Mouse (Mus musculus): ENCODE results near the gene Stoml1. TPM values are rescaled to one million over a fixed set of nuclear protein-coding genes. Genes with fewer than 3 reads are reported as not detected.

Stoml1 gene
- 51.7 and 95.7 TPM in 2 replicates for total RNA-seq (2012; rRNA removed)

GRCm38 (mm10) chr9:58253033-58253804, at the start of gene Stoml1:
Gene Stoml1, plus strand, starts transcription at chr9:58253164.
- in situ Hi-C loops (cut with MboI; ENCODE audit: low sequenced_read_pairs in 2 of 2, unreplicated experiment in 2 of 2), result no loop called here
- Histone ChIP-seq H3K4me3 (ENCODE audit: insufficient read depth in 1 of 2, low read depth in 1 of 2, low read length in 2 of 2, poor library complexity in 1 of 2, severe bottlenecking in 1 of 2) (peak within 1 kb of the TSS; percentile 80 to 95), H3K9me3 (ENCODE audit: control insufficient read depth, insufficient read depth, low read depth, low read length) (no peaks in the 10 kb centered on the region), H3K4me1 (ENCODE audit: control insufficient read depth in 2 of 2, insufficient read depth in 2 of 2, low read length in 2 of 2, poor library complexity in 1 of 2) (peaks cover 16 to 22% of the 10 kb centered on the region in 2 experiments), H3K27ac (ENCODE audit: insufficient read depth, low read depth, low read length, poor library complexity, severe bottlenecking) (peak within 1 kb of the TSS; percentile 63), H3K36me3 (ENCODE audit: control insufficient read depth, insufficient read depth, low read length, poor library complexity, severe bottlenecking) (peaks cover 21% of the 10 kb centered on the region), H3K9ac (ENCODE audit: insufficient read depth, low read depth, low read length, poor library complexity, severe bottlenecking) (peak within 1 kb of the TSS; percentile 80)
- peak; percentile 95 for DNase-seq (ENCODE audit: low read depth, low spot score)
- TF ChIP-seq HCFC1 (IDR thresholded peaks at IDR 0.05; ENCODE audit: borderline replicate concordance, insufficient read depth, low read length) (peak; percentile 77; the same call in 1 of the 2 replicates), CHD2 (IDR thresholded peaks at IDR 0.05; ENCODE audit: low read depth, low read length) (no peak), ZC3H11A (IDR thresholded peaks at IDR 0.05; ENCODE audit: borderline replicate concordance, low read depth, low read length) (no peak), ZNF384 (IDR thresholded peaks at IDR 0.05; ENCODE audit: low read depth, low read length) (no peak), MAFK (IDR thresholded peaks at IDR 0.05; ENCODE audit: insufficient read depth, low read depth, low read length) (0 out of 2 replicates have a peak, but pooled peaks have one; percentile 25)

GRCm38 (mm10) chr9:58203516-58204447, 49.2 kb upstream of the Stoml1 start, which contains the start of the genes Islr and Islr2:
Gene Islr, minus strand, starts transcription at chr9:58204306.
Gene Islr2, minus strand, starts transcription at chr9:58204319.
- peaks cover 4 to 27% of the 10 kb centered on the region in 2 experiments; a peak in 1 of 4 replicates for H3K4me1 ChIP-seq (ENCODE audit: control insufficient read depth in 2 of 2, insufficient read depth in 2 of 2, low read length in 2 of 2, poor library complexity in 1 of 2)
- TF ChIP-seq CHD2 (IDR thresholded peaks at IDR 0.05; ENCODE audit: low read depth, low read length) (0 out of 2 replicates have a peak, but pooled peaks have one; percentile 22), HCFC1 (IDR thresholded peaks at IDR 0.05; ENCODE audit: borderline replicate concordance, insufficient read depth, low read length) (no peak)
- peak; percentile 69 for DNase-seq (ENCODE audit: low read depth, low spot score)
- in situ Hi-C loops (cut with MboI; ENCODE audit: low sequenced_read_pairs in 2 of 2, unreplicated experiment in 2 of 2), result loop anchor here (5.0 to 25.0 kb wide), 2 partner anchors 166 to 341 kb away; no protein-coding TSS in a partner anchor
- H3K4me3 ChIP-seq (ENCODE audit: insufficient read depth in 1 of 2, low read depth in 1 of 2, low read length in 2 of 2, poor library complexity in 1 of 2, severe bottlenecking in 1 of 2), result peak within 1 kb of the TSS; percentile 60 to 82
- peak within 1 kb of the TSS; percentile 54; the same call in 1 of the 2 replicates for H3K9ac ChIP-seq (ENCODE audit: insufficient read depth, low read depth, low read length, poor library complexity, severe bottlenecking)
- no peaks in the 10 kb centered on the region for H3K9me3 ChIP-seq (ENCODE audit: control insufficient read depth, insufficient read depth, low read depth, low read length)
- no peak within 1 kb of the TSS; the same call in 1 of the 2 replicates for H3K27ac ChIP-seq (ENCODE audit: insufficient read depth, low read depth, low read length, poor library complexity, severe bottlenecking)
- H3K36me3 ChIP-seq (ENCODE audit: control insufficient read depth, insufficient read depth, low read length, poor library complexity, severe bottlenecking), result no peaks in the 10 kb centered on the region

- H3K36me3 ChIP-seq (ENCODE audit: control insufficient read depth, insufficient read depth, low read length, poor library complexity, severe bottlenecking), result no peaks in the 10 kb centered on the region
- H3K4me3 ChIP-seq (ENCODE audit: insufficient read depth in 1 of 2, low read depth in 1 of 2, low read length in 2 of 2, poor library complexity in 1 of 2, severe bottlenecking in 1 of 2), result peak overlapping the region; percentile 60 to 82
- H3K9ac ChIP-seq (ENCODE audit: insufficient read depth, low read depth, low read length, poor library complexity, severe bottlenecking), result peak overlapping the region; percentile 54; the same call in 1 of the 2 replicates
- TF ChIP-seq HCFC1 (IDR thresholded peaks at IDR 0.05; ENCODE audit: borderline replicate concordance, insufficient read depth, low read length) (0 out of 2 replicates have a peak, but pooled peaks have one; percentile 47), MAFK (IDR thresholded peaks at IDR 0.05; ENCODE audit: insufficient read depth, low read depth, low read length) (no peak), ZC3H11A (IDR thresholded peaks at IDR 0.05; ENCODE audit: borderline replicate concordance, low read depth, low read length) (peak; percentile 89)
- H3K9me3 ChIP-seq (ENCODE audit: control insufficient read depth, insufficient read depth, low read depth, low read length), result no peaks in the 10 kb centered on the region
- H3K4me1 ChIP-seq (ENCODE audit: control insufficient read depth in 2 of 2, insufficient read depth in 2 of 2, low read length in 2 of 2, poor library complexity in 1 of 2), result peaks cover 10 to 25% of the 10 kb centered on the region in 2 experiments; a peak in 3 of 4 replicates
- peak; percentile 89 for DNase-seq (ENCODE audit: low read depth, low spot score)
- H3K27ac ChIP-seq (ENCODE audit: insufficient read depth, low read depth, low read length, poor library complexity, severe bottlenecking), result no peak overlapping the region
- in situ Hi-C loops (cut with MboI; ENCODE audit: low sequenced_read_pairs in 2 of 2, unreplicated experiment in 2 of 2), result loop anchor here (5.0 to 25.0 kb wide), 2 partner anchors 167 to 342 kb away; no protein-coding TSS in a partner anchor
Measured at GRCm38 (mm10) chr9:58204448-58205000, 48.4 kb upstream of the Stoml1 start.

GRCm38 (mm10) chr9:58206013-58206412, 47.0 kb upstream of the Stoml1 start:
- no peak for TF ChIP-seq MAFK (IDR thresholded peaks at IDR 0.05; ENCODE audit: insufficient read depth, low read depth, low read length)
- no peak for TF ChIP-seq CHD2 (IDR thresholded peaks at IDR 0.05; ENCODE audit: low read depth, low read length)
- TF ChIP-seq ZC3H11A (IDR thresholded peaks at IDR 0.05; ENCODE audit: borderline replicate concordance, low read depth, low read length), result no peak
- no peak for TF ChIP-seq ZNF384 (IDR thresholded peaks at IDR 0.05; ENCODE audit: low read depth, low read length)
- TF ChIP-seq HCFC1 (IDR thresholded peaks at IDR 0.05; ENCODE audit: borderline replicate concordance, insufficient read depth, low read length), result no peak
- no peak for DNase-seq (ENCODE audit: low read depth, low spot score)
- no peak overlapping the region for H3K27ac ChIP-seq (ENCODE audit: insufficient read depth, low read depth, low read length, poor library complexity, severe bottlenecking)
- no peak overlapping the region for H3K4me3 ChIP-seq (ENCODE audit: insufficient read depth in 1 of 2, low read depth in 1 of 2, low read length in 2 of 2, poor library complexity in 1 of 2, severe bottlenecking in 1 of 2)
- H3K4me1 ChIP-seq (ENCODE audit: control insufficient read depth in 2 of 2, insufficient read depth in 2 of 2, low read length in 2 of 2, poor library complexity in 1 of 2), result peaks cover 14 to 25% of the 10 kb centered on the region in 2 experiments
- no peaks in the 10 kb centered on the region for H3K9me3 ChIP-seq (ENCODE audit: control insufficient read depth, insufficient read depth, low read depth, low read length)
- no peaks in the 10 kb centered on the region for H3K36me3 ChIP-seq (ENCODE audit: control insufficient read depth, insufficient read depth, low read length, poor library complexity, severe bottlenecking)
- in situ Hi-C loops (cut with MboI; ENCODE audit: low sequenced_read_pairs in 2 of 2, unreplicated experiment in 2 of 2), result loop anchor here in 1 of 2 experiments (5.0 to 25.0 kb wide), 2 partner anchors 169 to 344 kb away; no protein-coding TSS in a partner anchor
- H3K9ac ChIP-seq (ENCODE audit: insufficient read depth, low read depth, low read length, poor library complexity, severe bottlenecking), result no peak overlapping the region

Measured in ES-E14 (cell line).